Mouse (Mus musculus) bone marrow, adult 2 months (tissue): ENCODE measurements around the gene Tecpr1.

ENCODE experiments used
- CTCF ChIP-seq: fragments of 200-500 bp; IDR thresholded peaks from 2 replicates; pipeline ENCODE4 v1.5.1; 2011; ENCODE audit warnings: low read length, control low read depth; ENCODE audit not compliant: control insufficient read depth, insufficient read depth
- POLR2A ChIP-seq: fragments of 200-500 bp; IDR thresholded peaks from 2 replicates; pipeline ENCODE4 v1.6.1; 2011; ENCODE audit warnings: low read depth, mild to moderate bottlenecking, control low read depth, low read length, borderline replicate concordance; ENCODE audit not compliant: control insufficient read depth

- TF ChIP-seq CTCF (no peak), POLR2A (no peak)
These were observed 44.3 kb upstream of the Tecpr1 start for GRCm38 (mm10) chr5:144267535-144268241.
